Mouse (Mus musculus): ENCODE measurements around the gene Dnah12. TPM values are rescaled to one million over a fixed set of nuclear protein-coding genes. Genes with fewer than 3 reads are reported as not detected.

Dnah12 gene
- polyA plus RNA-seq, 1 experiment from 2014 or later = 0.01 TPM

DNA sequence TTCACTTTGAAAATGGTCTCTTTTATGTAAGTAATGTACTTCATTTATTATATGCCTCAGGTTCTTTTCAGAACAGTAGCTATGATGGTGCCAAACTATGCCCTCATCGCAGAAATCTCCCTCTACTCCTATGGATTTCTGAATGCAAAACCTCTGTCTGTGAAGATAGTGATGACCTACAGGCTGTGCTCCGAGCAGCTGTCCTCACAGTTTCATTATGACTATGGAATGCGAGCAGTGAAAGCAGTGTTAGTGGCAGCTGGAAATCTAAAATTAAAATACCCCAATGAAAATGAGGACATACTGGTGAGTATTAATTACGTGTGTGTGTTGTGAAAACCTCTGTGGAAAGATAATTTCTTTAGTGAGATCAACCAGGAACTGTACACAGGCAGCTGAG, 80.5 kb downstream of the Dnah12 start:
- Histone ChIP-seq H3K4me1 (ENCODE audit: control insufficient read depth, insufficient read depth, low read length) (no peaks in the 10 kb centered on the region), H3K36me3 (ENCODE audit: control insufficient read depth, insufficient read depth, low read length) (no peaks in the 10 kb centered on the region), H3K27ac (ENCODE audit: low read depth, low read length) (no peak overlapping the region), H3K9ac (ENCODE audit: low read length) (no peak overlapping the region), H3K4me2 (ENCODE audit: low read depth) (no peak overlapping the region), H3K9me3 (ENCODE audit: control insufficient read depth, low read length) (no peaks in the 10 kb centered on the region), H3K27me3 (ENCODE audit: control insufficient read depth, insufficient read depth, low read length) (no peaks in the 10 kb centered on the region), H3K4me3 (ENCODE audit: low read depth, low read length) (no peak overlapping the region)
- no peak for ATAC-seq (ENCODE audit: insufficient read depth, low FRiP score, low TSS enrichment)
- DNase-seq (ENCODE audit: low spot score) = no peak
- 85% methylated on average over 4 of the region's 4 CpGs for WGBS

DNA sequence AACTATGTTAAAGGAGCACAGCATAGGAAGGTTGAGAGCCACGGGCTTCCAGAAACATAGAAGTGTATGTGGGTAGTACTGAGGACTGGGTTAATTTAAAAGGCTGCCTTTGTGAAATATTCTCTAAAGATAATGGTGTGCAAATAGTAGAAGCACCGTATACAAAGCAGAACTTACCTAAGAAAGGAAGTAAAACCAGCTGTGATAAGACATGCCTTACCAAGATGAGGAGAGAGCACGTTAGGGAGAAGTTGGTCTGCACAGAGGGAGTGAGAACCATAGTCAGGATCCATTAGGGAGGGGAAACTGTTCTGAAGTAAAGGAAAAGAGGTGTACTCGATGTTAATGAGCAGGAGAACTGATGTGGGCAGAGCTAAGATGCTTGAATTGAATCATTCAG, 90.7 kb downstream of the Dnah12 start:
- Histone ChIP-seq H3K4me1 (ENCODE audit: control insufficient read depth, insufficient read depth, low read length) (no peaks in the 10 kb centered on the region), H3K9me3 (ENCODE audit: control insufficient read depth, low read length) (no peaks in the 10 kb centered on the region), H3K4me3 (ENCODE audit: low read depth, low read length) (no peak overlapping the region), H3K27ac (ENCODE audit: low read depth, low read length) (no peak overlapping the region), H3K9ac (ENCODE audit: low read length) (no peak overlapping the region), H3K27me3 (ENCODE audit: control insufficient read depth, insufficient read depth, low read length) (no peaks in the 10 kb centered on the region), H3K36me3 (ENCODE audit: control insufficient read depth, insufficient read depth, low read length) (no peaks in the 10 kb centered on the region), H3K4me2 (ENCODE audit: low read depth) (no peak overlapping the region)
- DNase-seq (ENCODE audit: low spot score) (no peak), ATAC-seq (ENCODE audit: insufficient read depth, low FRiP score, low TSS enrichment) (no peak)
- WGBS = 75% methylated on average over 4 of the region's 4 CpGs

DNA sequence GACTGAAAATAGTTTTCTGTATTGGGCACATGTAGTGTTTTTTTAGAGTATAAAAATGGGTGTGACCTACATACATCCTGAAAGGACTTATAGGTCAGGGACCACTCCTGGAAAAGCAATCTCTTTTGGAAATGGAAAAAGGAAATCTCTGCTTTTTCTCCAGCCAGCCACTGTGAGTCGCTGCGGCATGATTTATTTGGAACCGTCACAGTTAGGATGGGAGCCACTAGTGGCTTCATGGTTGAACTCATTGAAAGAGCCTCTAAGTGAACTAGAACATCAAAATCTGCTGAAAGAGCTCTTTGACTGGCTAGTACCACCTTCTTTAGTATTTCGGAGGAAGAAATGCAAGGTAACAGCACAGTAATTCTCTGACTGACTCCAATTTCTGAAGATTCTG, 92.6 kb downstream of the Dnah12 start:
- Histone ChIP-seq H3K36me3 (ENCODE audit: control insufficient read depth, insufficient read depth, low read length) (no peaks in the 10 kb centered on the region), H3K4me1 (ENCODE audit: control insufficient read depth, insufficient read depth, low read length) (no peaks in the 10 kb centered on the region), H3K4me2 (ENCODE audit: low read depth) (no peak overlapping the region), H3K27ac (ENCODE audit: low read depth, low read length) (no peak overlapping the region), H3K9ac (ENCODE audit: low read length) (no peak overlapping the region), H3K27me3 (ENCODE audit: control insufficient read depth, insufficient read depth, low read length) (no peaks in the 10 kb centered on the region), H3K9me3 (ENCODE audit: control insufficient read depth, low read length) (no peaks in the 10 kb centered on the region), H3K4me3 (ENCODE audit: low read depth, low read length) (no peak overlapping the region)
- DNase-seq (ENCODE audit: low spot score) (no peak), ATAC-seq (ENCODE audit: insufficient read depth, low FRiP score, low TSS enrichment) (no peak)
- 56% methylated on average over 4 of the region's 4 CpGs for WGBS

DNA sequence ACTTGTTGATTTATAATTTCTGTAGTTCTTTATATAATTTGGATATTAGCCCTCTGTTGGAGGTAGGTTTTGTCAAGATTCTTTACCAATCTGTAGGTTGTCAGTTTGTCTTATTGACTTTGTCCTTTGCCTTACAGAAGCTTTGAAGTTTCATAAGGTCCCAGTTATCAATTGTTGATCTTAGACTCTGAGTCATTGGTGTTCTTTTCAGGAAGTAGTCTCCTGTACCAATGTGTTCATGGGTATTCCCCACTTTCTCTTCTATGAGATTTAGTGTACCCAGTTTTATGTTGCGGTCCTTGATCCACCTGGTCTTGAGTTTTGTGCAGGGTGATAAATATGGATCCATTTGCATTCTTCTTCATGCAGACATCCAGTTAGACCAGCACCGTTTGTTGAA, 101.4 kb downstream of the Dnah12 start:
- Histone ChIP-seq H3K9ac (ENCODE audit: low read length) (no peak overlapping the region), H3K36me3 (ENCODE audit: control insufficient read depth, insufficient read depth, low read length) (no peaks in the 10 kb centered on the region), H3K4me3 (ENCODE audit: low read depth, low read length) (no peak overlapping the region), H3K27ac (ENCODE audit: low read depth, low read length) (no peak overlapping the region), H3K4me1 (ENCODE audit: control insufficient read depth, insufficient read depth, low read length) (no peaks in the 10 kb centered on the region), H3K4me2 (ENCODE audit: low read depth) (no peak overlapping the region), H3K27me3 (ENCODE audit: control insufficient read depth, insufficient read depth, low read length) (no peaks in the 10 kb centered on the region), H3K9me3 (ENCODE audit: control insufficient read depth, low read length) (no peaks in the 10 kb centered on the region)
- WGBS = 95% methylated on average over 2 of the region's 2 CpGs
- ATAC-seq (ENCODE audit: insufficient read depth, low FRiP score, low TSS enrichment) = no peak
- no peak for DNase-seq (ENCODE audit: low spot score)

DNA sequence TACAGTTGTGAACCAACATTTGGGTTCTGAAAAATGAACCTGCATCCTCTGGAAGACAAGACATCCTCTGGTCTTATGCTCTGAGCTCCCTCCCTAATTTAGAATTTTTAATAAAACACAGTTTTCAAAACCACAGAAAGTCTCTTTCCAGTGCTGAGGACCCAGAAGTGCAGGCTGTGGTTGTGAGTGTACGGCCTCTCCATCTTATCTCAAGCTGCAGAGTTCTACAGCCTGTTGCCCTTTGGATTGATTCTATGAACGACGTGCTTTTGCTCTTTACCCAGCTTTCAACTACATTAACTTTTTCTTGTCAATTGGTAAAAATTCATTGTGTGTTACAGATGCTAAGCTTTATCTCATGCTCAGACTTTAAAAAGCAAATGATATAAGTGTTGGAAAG, 105.3 kb downstream of the Dnah12 start:
- Histone ChIP-seq H3K36me3 (ENCODE audit: control insufficient read depth, insufficient read depth, low read length) (no peaks in the 10 kb centered on the region), H3K4me1 (ENCODE audit: control insufficient read depth, insufficient read depth, low read length) (no peaks in the 10 kb centered on the region), H3K9me3 (ENCODE audit: control insufficient read depth, low read length) (no peaks in the 10 kb centered on the region), H3K4me3 (ENCODE audit: low read depth, low read length) (no peak overlapping the region), H3K27me3 (ENCODE audit: control insufficient read depth, insufficient read depth, low read length) (no peaks in the 10 kb centered on the region), H3K4me2 (ENCODE audit: low read depth) (no peak overlapping the region), H3K9ac (ENCODE audit: low read length) (no peak overlapping the region), H3K27ac (ENCODE audit: low read depth, low read length) (no peak overlapping the region)
- DNase-seq (ENCODE audit: low spot score) (no peak), ATAC-seq (ENCODE audit: insufficient read depth, low FRiP score, low TSS enrichment) (no peak)
- WGBS = 89% methylated on average over 3 of the region's 3 CpGs

DNA sequence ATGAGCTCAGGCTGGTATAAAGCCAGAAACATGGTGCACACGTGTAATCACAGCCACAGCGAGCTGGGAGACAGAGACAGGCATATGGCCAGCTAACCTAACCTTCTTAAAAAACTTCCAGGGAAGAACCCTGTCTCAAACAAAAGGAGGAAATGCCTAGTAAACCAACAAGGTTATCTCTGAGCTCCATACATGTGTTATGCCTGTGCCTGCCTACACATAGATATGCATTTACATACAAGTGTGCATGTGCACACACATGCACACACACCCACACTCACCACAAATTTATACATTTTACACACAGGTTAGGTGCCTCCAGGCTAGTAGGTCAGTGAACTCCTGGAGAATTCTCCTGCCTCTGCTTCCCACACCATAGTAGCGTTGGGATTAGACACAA, 106.2 kb downstream of the Dnah12 start:
- ATAC-seq (ENCODE audit: insufficient read depth, low FRiP score, low TSS enrichment) = no peak
- no peak overlapping the region for H3K9ac ChIP-seq (ENCODE audit: low read length)
- 83% methylated on average over 3 of the region's 3 CpGs for WGBS

DNA sequence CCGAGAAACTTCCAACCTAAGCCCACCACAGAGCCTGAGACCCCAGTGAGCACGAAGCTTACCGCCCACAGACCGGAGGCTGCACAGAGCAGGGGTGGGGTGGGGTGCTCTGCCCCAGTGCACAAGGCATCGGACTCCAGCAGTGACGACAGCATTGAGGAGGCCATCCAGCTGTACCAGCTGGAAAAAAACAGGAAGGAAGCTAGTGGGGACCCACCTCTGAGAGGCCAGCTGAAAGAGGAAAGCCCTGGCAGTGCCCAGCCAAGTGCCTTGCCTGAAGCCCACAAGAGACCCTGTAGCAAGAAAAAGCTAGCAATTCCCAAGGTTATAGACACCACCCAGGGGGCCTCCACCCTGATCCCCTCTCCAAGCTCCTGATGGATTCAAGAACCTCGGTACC, 112.4 kb downstream of the Dnah12 start:
- H3K4me2 ChIP-seq (ENCODE audit: low read depth) = no peak overlapping the region
- no peak overlapping the region for H3K9ac ChIP-seq (ENCODE audit: low read length)
- ATAC-seq (ENCODE audit: insufficient read depth, low FRiP score, low TSS enrichment) (no peak), DNase-seq (ENCODE audit: low spot score) (no peak)
- H3K4me3 ChIP-seq (ENCODE audit: low read depth, low read length) = no peak overlapping the region
- 85% methylated on average over 7 of the region's 7 CpGs for WGBS
- no peaks in the 10 kb centered on the region for H3K27me3 ChIP-seq (ENCODE audit: control insufficient read depth, insufficient read depth, low read length)
- no peaks in the 10 kb centered on the region for H3K9me3 ChIP-seq (ENCODE audit: control insufficient read depth, low read length)
- no peak overlapping the region for H3K27ac ChIP-seq (ENCODE audit: low read depth, low read length)
- H3K4me1 ChIP-seq (ENCODE audit: control insufficient read depth, insufficient read depth, low read length) = no peaks in the 10 kb centered on the region
- H3K36me3 ChIP-seq (ENCODE audit: control insufficient read depth, insufficient read depth, low read length) = no peaks in the 10 kb centered on the region

More for the DNA sequence above, 106.2 kb downstream of the Dnah12 start:
- H3K27ac ChIP-seq (ENCODE audit: low read depth, low read length) = no peak overlapping the region
- no peaks in the 10 kb centered on the region for H3K36me3 ChIP-seq (ENCODE audit: control insufficient read depth, insufficient read depth, low read length)
- no peaks in the 10 kb centered on the region for H3K27me3 ChIP-seq (ENCODE audit: control insufficient read depth, insufficient read depth, low read length)
- H3K4me2 ChIP-seq (ENCODE audit: low read depth) = no peak overlapping the region
- no peak for DNase-seq (ENCODE audit: low spot score)
- no peaks in the 10 kb centered on the region for H3K9me3 ChIP-seq (ENCODE audit: control insufficient read depth, low read length)
- no peak overlapping the region for H3K4me3 ChIP-seq (ENCODE audit: low read depth, low read length)
- no peaks in the 10 kb centered on the region for H3K4me1 ChIP-seq (ENCODE audit: control insufficient read depth, insufficient read depth, low read length)

DNA sequence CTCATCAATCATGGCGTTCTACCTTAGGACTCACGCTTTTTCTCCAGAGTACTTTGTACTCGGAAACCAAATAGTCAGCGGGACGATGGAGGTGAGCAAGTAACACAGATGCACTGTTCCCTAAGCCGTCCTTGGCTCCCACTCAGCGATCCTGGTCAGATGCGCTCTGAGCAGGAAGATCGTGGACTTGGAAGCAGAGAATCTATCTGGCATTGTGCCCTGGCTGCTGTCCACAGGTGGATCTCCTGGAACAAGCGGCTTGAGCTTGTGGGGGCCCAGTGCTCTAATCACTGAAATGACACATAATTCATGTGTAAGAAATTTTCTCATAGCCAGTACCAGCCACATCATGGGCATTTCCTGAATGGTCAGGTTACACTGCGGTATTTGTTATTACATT, 119.7 kb downstream of the Dnah12 start:
- no peak for DNase-seq (ENCODE audit: low spot score)
- Histone ChIP-seq H3K27me3 (ENCODE audit: control insufficient read depth, insufficient read depth, low read length) (no peaks in the 10 kb centered on the region), H3K27ac (ENCODE audit: low read depth, low read length) (no peak overlapping the region), H3K9me3 (ENCODE audit: control insufficient read depth, low read length) (no peaks in the 10 kb centered on the region), H3K4me2 (ENCODE audit: low read depth) (no peak overlapping the region), H3K4me3 (ENCODE audit: low read depth, low read length) (no peak overlapping the region), H3K36me3 (ENCODE audit: control insufficient read depth, insufficient read depth, low read length) (no peaks in the 10 kb centered on the region), H3K4me1 (ENCODE audit: control insufficient read depth, insufficient read depth, low read length) (no peaks in the 10 kb centered on the region), H3K9ac (ENCODE audit: low read length) (no peak overlapping the region)
- 87% methylated on average over 11 of the region's 11 CpGs for WGBS
- no peak for ATAC-seq (ENCODE audit: insufficient read depth, low FRiP score, low TSS enrichment)

DNA sequence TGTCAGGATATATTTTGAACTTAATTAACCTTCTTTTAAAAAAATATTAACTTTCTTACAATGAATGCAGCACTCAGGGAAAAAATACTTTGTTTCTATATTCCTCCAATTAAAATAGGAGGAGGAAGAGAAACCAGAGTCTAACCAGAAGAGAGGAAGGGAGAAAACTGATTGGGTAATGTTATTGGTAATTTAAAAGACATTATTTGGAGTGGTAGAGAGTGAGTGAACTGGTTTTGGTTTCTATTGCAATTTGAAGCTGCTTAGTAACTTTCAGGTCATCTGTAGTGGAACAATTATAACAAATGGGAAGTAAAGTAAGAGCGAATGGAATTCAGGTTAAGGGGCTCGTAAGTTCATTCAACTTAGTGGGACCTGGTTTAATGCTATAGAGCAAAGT, 120.8 kb downstream of the Dnah12 start:
- no peak overlapping the region for H3K27ac ChIP-seq (ENCODE audit: low read depth, low read length)
- WGBS = 93% methylated on average over 2 of the region's 2 CpGs

More for the DNA sequence above, 120.8 kb downstream of the Dnah12 start:
- no peaks in the 10 kb centered on the region for H3K9me3 ChIP-seq (ENCODE audit: control insufficient read depth, low read length)
- ATAC-seq (ENCODE audit: insufficient read depth, low FRiP score, low TSS enrichment) (no peak), DNase-seq (ENCODE audit: low spot score) (no peak)
- H3K4me2 ChIP-seq (ENCODE audit: low read depth) = no peak overlapping the region
- H3K36me3 ChIP-seq (ENCODE audit: control insufficient read depth, insufficient read depth, low read length) = no peaks in the 10 kb centered on the region
- H3K27me3 ChIP-seq (ENCODE audit: control insufficient read depth, insufficient read depth, low read length) = no peaks in the 10 kb centered on the region
- no peak overlapping the region for H3K9ac ChIP-seq (ENCODE audit: low read length)
- H3K4me1 ChIP-seq (ENCODE audit: control insufficient read depth, insufficient read depth, low read length) = no peaks in the 10 kb centered on the region
- H3K4me3 ChIP-seq (ENCODE audit: low read depth, low read length) = no peak overlapping the region

Measured in neural tube, embryonic 11.5 days (tissue).